Mouse (Mus musculus) embryonic facial prominence, embryonic 12.5 days (tissue): ENCODE measurements around the gene Chsy1. TPM values are rescaled to one million over a fixed set of nuclear protein-coding genes. Genes with fewer than 3 reads are reported as not detected.
A peak's percentile ranks its signal among the peaks of the same experiment; 100 is the strongest.

Experiments used
- ATAC-seq: fragments of 200-750 bp; cut with Nextera tagmentation; 2 replicates; pipeline ENCODE4 v1.8.0; 2017; ENCODE audit not compliant: insufficient number of reproducible peaks, insufficient read depth, low FRiP score, low TSS enrichment
- H3K27ac ChIP-seq: fragments of 300-500 bp; sonication (generic); 2 replicates; pipeline ENCODE4 v1.5.1; 2016; ENCODE audit warnings: mild to moderate bottlenecking
- H3K27me3 ChIP-seq: fragments of 300-500 bp; sonication (generic); 2 replicates; pipeline ENCODE4 v1.6.1; 2016; ENCODE audit warnings: mild to moderate bottlenecking, moderate library complexity
- H3K36me3 ChIP-seq: fragments of 300-500 bp; sonication (generic); 2 replicates; pipeline ENCODE4 v1.6.1; 2016; ENCODE audit warnings: mild to moderate bottlenecking
- H3K4me1 ChIP-seq: fragments of 300-500 bp; sonication (generic); 2 replicates; pipeline ENCODE4 v1.6.1; 2016
- H3K4me2 ChIP-seq: fragments of 300-500 bp; sonication (generic); replicated peaks from 2 replicates; pipeline ENCODE4 v1.6.1; 2016; ENCODE audit warnings: mild to moderate bottlenecking, moderate library complexity
- H3K4me3 ChIP-seq: fragments of 300-500 bp; sonication (generic); 2 replicates; pipeline ENCODE4 v1.5.1; 2016; ENCODE audit warnings: mild to moderate bottlenecking
- H3K9ac ChIP-seq: fragments of 300-500 bp; sonication (generic); 2 replicates; pipeline ENCODE4 v1.6.1; 2016; ENCODE audit warnings: mild to moderate bottlenecking, moderate library complexity
- H3K9me3 ChIP-seq: fragments of 300-500 bp; sonication (generic); 2 replicates; pipeline ENCODE4 v1.6.1; 2016; ENCODE audit warnings: mild to moderate bottlenecking, moderate library complexity
- WGBS: fragments of 180-500 bp; shearing (Covaris S2); methylation state at CpG from one replicate; pipeline ENCODE4 v1.1.7; 2016; 5-methylcytosine and 5-hydroxymethylcytosine counted together
- polyA plus RNA-seq: library from polyadenylated mRNA; unstranded; fragments of >200 nt; fragmentation: Nextera tagmentation; extraction: Ambion mirVana; gene quantifications from 2 replicates; pipeline ENCODE4 v1.2.1, GENCODE M21; 2016

Chsy1 gene
- polyA plus RNA-seq, 1 experiment from 2014 or later = 21.2 TPM

DNA sequence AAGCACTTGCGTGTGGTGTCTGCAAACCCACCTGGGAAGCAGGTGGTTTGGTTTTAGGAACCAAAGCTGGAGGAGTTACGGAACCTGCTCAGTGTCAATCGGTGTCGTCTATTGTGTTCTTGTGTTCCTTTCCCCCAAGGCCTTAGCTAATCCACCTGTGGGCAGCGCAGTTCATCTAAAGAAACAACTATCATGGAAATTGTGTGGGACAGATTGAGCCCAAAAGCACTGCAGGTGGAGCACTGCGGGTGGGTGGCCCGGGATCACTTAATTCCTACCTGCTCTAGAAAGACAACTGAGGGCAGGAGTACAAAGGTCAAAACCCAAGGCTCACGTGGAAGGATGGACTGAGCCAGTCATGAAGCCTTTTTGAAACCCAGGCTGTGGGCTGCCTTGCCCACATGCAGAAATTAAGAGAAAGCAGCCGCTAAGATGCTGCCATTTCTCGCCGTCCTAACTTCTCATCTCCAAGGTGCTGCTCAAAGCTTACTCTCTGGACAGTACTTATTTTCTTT is 18.6 kb upstream of the Chsy1 start:
- 80% methylated on average over 11 of the region's 11 CpGs for WGBS
- no peak for ATAC-seq

DNA sequence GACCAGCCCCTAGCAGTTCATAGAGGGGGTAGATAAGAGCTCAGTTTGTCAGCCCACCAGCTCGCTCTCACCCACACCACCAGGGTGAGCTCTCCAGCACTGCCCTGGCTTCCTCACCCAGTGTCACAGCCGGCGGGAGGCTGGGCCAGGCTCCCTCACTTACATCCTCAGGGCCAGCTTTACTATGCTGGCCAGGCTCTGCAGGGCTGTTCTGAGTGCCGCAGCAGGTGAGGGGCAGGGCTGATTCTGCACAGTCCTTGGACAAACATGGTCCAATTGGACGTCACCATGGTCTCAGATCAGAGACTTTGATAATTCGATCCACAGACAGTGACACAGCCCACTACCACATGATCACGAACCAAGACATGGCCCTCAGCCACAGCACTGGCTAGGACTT is 17.8 kb upstream of the Chsy1 start:
- 83% methylated on average over 7 of the region's 7 CpGs for WGBS
- no peak for ATAC-seq

More for the DNA sequence above, 18.6 kb upstream of the Chsy1 start:
- peaks cover 63% of the 10 kb centered on the region for H3K36me3 ChIP-seq
- no peak overlapping the region for H3K9ac ChIP-seq
- H3K4me2 ChIP-seq = no peak overlapping the region
- no peaks in the 10 kb centered on the region for H3K4me1 ChIP-seq
- H3K27ac ChIP-seq = no peak overlapping the region
- H3K27me3 ChIP-seq = no peaks in the 10 kb centered on the region
- no peak overlapping the region for H3K4me3 ChIP-seq
- no peaks in the 10 kb centered on the region for H3K9me3 ChIP-seq

DNA sequence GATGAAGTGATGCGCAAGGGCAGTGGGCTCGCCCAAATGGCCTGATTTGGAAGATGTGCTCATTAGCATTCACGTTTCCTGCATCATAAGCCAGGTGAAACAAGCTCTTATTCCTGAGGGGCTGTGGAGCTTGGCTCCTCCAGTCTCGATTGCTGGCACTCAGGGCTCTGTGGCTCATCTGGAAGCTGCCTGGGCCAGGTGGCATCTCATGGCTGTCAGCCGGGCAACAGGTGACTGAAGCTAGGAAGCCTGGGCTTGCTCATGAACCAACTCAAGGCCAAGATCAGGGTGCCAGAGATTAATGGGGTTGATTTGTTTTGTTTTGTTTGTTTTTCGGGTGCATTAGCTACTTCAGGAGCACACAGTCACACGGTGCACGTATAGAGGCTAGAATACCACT is 16.7 kb upstream of the Chsy1 start:
- no peak overlapping the region for H3K9ac ChIP-seq
- 87% methylated on average over 8 of the region's 8 CpGs for WGBS
- peaks cover 45% of the 10 kb centered on the region for H3K36me3 ChIP-seq
- H3K4me3 ChIP-seq = no peak overlapping the region
- no peaks in the 10 kb centered on the region for H3K27me3 ChIP-seq
- H3K4me2 ChIP-seq = no peak overlapping the region
- H3K9me3 ChIP-seq = no peaks in the 10 kb centered on the region
- H3K4me1 ChIP-seq = no peaks in the 10 kb centered on the region
- H3K27ac ChIP-seq = no peak overlapping the region
- no peak for ATAC-seq

More for the DNA sequence above, 17.8 kb upstream of the Chsy1 start:
- no peaks in the 10 kb centered on the region for H3K4me1 ChIP-seq
- no peak overlapping the region for H3K4me2 ChIP-seq
- H3K27ac ChIP-seq = no peak overlapping the region
- H3K27me3 ChIP-seq = no peaks in the 10 kb centered on the region
- H3K4me3 ChIP-seq = no peak overlapping the region
- H3K9ac ChIP-seq = no peak overlapping the region
- peaks cover 56% of the 10 kb centered on the region for H3K36me3 ChIP-seq
- no peaks in the 10 kb centered on the region for H3K9me3 ChIP-seq

DNA sequence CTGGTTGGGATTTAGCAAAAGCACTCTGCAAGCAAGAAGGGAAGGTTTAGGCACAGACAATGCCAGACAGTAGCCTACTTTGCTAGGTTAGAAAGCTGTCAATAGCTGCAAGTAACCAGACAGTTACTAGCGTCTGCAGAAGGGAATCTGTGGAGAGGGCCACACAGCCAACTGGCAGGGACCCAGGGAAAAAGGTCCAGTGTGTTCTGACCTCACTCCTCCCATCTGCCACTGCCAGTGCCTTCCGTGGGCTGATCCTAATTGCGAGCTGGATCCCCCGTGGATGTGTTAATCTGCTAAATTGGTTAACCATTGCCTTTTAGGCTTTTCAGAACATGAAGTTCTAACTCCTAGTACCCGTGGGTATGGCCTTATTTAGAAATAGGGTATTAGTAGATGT is 15.2 kb upstream of the Chsy1 start:
- no peak overlapping the region for H3K4me3 ChIP-seq
- H3K27ac ChIP-seq = no peak overlapping the region
- H3K9ac ChIP-seq = no peak overlapping the region
- 77% methylated on average over 5 of the region's 5 CpGs for WGBS
- H3K36me3 ChIP-seq = peaks cover 31% of the 10 kb centered on the region
- no peak overlapping the region for H3K4me2 ChIP-seq
- H3K4me1 ChIP-seq = no peaks in the 10 kb centered on the region
- ATAC-seq = no peak
- H3K27me3 ChIP-seq = no peaks in the 10 kb centered on the region
- no peaks in the 10 kb centered on the region for H3K9me3 ChIP-seq

DNA sequence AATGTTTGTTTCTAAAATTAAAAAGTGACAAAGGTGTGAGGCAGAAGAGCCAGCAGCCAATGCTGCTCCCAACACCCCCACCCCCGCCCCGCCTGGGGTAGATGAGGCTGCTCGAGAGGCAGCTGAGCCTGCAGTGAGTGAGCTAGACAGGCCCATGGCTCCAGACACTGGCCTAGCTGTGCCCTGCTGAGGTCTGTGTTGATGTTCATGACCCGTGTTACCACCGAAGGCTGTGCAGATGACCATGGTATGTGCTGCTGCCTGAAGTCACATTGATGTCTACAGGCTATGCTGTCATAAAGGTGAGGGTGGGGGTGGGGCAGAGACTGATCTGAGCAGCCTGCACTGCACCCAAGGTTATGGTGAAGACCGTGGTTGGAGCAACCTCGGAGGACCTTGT is 10.5 kb upstream of the Chsy1 start:
- no peak overlapping the region for H3K9ac ChIP-seq
- no peaks in the 10 kb centered on the region for H3K36me3 ChIP-seq

DNA sequence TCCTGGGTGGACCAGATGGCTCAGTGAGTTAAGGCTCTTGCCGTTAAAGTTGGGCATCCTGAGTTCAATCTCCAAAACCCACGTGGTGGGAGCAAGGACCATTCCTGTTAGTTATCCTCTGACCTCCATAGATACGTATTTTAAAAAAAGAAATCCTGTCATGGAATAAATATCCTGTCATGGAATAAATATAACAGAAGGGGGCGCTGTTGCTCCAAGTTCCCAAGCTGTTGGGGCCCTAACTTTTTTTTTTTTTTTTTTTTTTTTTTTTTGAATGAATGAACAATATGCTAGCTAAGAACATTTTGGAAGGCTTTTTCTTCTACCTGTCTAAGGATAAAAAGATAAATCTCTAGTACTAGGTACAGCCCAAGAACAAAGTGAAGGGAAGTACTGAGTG is 7.4 kb upstream of the Chsy1 start:
- Histone ChIP-seq H3K27me3 (no peaks in the 10 kb centered on the region), H3K9ac (no peak overlapping the region), H3K4me1 (0 out of 2 replicates have a peak, but pooled peaks cover 8% of the 10 kb centered on the region), H3K9me3 (no peaks in the 10 kb centered on the region), H3K27ac (no peak overlapping the region), H3K36me3 (no peaks in the 10 kb centered on the region), H3K4me3 (no peak overlapping the region), H3K4me2 (no peak overlapping the region)
- no peak for ATAC-seq
- 7% methylated on average over 4 of the region's 4 CpGs for WGBS

More for the DNA sequence above, 10.5 kb upstream of the Chsy1 start:
- H3K4me2 ChIP-seq = no peak overlapping the region
- H3K4me3 ChIP-seq = no peak overlapping the region
- H3K27me3 ChIP-seq = no peaks in the 10 kb centered on the region
- ATAC-seq = no peak
- H3K27ac ChIP-seq = no peak overlapping the region
- WGBS = 73% methylated on average over 7 of the region's 7 CpGs
- no peaks in the 10 kb centered on the region for H3K9me3 ChIP-seq
- H3K4me1 ChIP-seq = no peaks in the 10 kb centered on the region

DNA sequence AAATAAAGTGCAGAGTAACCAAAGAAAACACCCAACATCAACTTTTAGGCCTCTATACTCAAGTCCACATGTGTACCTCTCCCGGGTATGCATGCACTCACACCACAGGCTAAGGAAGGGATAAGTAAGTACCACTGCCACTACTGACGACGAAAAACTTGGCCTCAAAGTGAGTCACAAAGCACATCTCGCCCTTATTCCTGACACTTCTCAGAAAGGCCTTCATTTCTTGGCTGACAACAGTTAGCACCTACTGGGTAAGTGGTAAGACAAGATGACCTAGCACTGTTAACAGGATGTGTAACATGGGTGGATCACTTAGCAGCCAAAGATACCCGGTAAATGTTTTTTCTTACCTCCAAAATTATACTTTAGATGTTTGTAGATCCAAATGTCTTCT is 4.8 kb upstream of the Chsy1 start:
- ATAC-seq = no peak
- 0 out of 2 replicates have a peak, but pooled peaks cover 8% of the 10 kb centered on the region for H3K4me1 ChIP-seq
- H3K4me2 ChIP-seq = no peak overlapping the region
- no peaks in the 10 kb centered on the region for H3K27me3 ChIP-seq
- H3K27ac ChIP-seq = no peak overlapping the region
- no peaks in the 10 kb centered on the region for H3K9me3 ChIP-seq
- H3K36me3 ChIP-seq = no peaks in the 10 kb centered on the region
- 88% methylated on average over 5 of the region's 5 CpGs for WGBS
- no peak overlapping the region for H3K9ac ChIP-seq
- H3K4me3 ChIP-seq = no peak overlapping the region

DNA sequence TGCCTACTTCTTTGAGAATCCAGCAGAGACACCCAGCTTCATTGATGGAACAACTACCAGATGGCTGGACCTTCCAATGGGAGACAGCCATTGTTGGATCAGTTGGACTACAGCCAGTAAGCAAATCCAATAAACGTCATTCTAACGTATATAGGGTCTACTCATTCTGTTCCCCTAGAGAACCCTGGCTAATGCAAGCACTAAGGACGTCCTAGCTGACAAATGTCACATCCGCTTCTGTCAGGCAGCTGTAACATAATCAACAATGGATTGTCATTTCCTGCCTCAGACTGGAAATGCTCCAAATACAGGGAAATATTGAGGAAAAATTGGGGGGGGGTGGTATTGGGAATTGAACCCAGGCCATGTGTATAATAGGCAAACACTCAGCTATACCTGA is 3.5 kb upstream of the Chsy1 start:
- Histone ChIP-seq H3K27ac (no peak overlapping the region), H3K36me3 (no peaks in the 10 kb centered on the region), H3K9ac (no peak overlapping the region), H3K4me1 (0 out of 2 replicates have a peak, but pooled peaks cover 8% of the 10 kb centered on the region), H3K9me3 (no peaks in the 10 kb centered on the region), H3K27me3 (no peaks in the 10 kb centered on the region), H3K4me3 (no peak overlapping the region), H3K4me2 (no peak overlapping the region)
- no peak for ATAC-seq
- WGBS = 59% methylated on average over 4 of the region's 4 CpGs

DNA sequence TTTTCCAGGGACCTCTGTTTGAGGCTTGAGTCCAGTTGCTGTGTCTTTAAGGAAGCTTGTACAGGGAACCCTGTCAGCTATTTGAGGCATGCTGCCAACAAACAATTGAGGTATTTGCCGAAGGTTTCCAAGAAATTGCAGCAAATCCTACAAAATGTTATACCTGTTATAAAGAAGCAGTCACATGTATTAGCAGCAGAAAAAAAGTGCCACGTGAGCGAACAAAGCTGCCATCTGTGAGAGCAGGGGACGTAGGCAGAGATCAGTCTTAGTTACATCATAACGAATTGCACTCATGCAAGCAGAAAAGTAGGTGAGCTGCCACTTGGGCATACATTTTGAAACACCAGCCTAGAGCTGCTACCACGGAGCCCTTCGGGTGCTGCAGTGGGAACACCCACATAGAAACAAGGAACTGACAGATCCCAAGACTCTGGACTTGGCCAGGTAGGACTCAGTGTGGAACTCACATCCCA is 2.7 kb upstream of the Chsy1 start:
- Histone ChIP-seq H3K9ac (no peak overlapping the region), H3K4me1 (peaks cover 12% of the 10 kb centered on the region; the same call in 1 of the 2 replicates), H3K27me3 (no peaks in the 10 kb centered on the region), H3K9me3 (no peaks in the 10 kb centered on the region), H3K27ac (no peak overlapping the region), H3K36me3 (no peaks in the 10 kb centered on the region), H3K4me2 (no peak overlapping the region), H3K4me3 (no peak overlapping the region)
- ATAC-seq = no peak
- 64% methylated on average over 7 of the region's 7 CpGs for WGBS

DNA sequence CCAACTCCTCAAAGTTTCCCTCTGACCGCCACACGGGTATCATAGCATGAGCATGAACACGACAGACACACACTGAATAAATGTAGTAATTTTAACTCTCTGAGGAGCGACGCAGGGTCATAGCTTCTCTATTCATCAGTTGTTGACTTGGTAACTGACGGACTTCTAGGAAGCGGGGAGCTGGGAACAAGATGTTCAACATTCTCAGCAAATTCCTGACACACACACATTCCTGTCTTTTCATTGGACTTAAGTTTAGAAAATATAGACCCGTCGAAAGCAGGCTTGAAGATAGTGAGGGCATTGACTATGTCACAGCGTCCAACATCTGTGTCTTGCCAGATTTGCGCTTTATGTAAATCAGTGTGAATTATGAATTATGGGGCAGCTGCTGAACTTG is 2.1 kb upstream of the Chsy1 start:
- no peak for ATAC-seq
- Histone ChIP-seq H3K36me3 (no peaks in the 10 kb centered on the region), H3K27ac (no peak overlapping the region), H3K4me2 (no peak overlapping the region), H3K4me1 (peaks cover 17% of the 10 kb centered on the region), H3K4me3 (no peak overlapping the region), H3K27me3 (no peaks in the 10 kb centered on the region), H3K9me3 (no peaks in the 10 kb centered on the region), H3K9ac (no peak overlapping the region)
- WGBS = 72% methylated on average over 11 of the region's 11 CpGs

DNA sequence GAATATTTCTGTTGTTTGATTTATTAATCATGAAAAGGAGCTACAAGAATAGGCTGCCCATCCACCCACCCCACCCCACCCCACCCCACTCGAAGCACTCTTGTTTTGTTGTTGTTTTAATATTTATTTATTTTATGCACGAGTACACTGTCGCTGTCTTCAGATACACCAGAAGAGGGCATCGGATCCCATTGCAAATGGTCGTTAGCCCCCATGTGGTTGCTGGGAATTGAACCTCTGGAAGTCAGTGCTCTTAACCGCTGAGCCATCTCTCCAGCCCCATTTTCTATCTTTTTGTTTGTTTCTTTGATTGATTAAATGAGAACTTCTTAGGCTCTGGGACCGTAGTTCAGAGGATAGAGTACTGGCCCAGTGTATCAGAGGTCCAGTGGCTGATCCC is 1.4 kb upstream of the Chsy1 start:
- no peak overlapping the region for H3K9ac ChIP-seq
- H3K9me3 ChIP-seq = no peaks in the 10 kb centered on the region
- peaks cover 22% of the 10 kb centered on the region for H3K4me1 ChIP-seq
- no peak overlapping the region for H3K4me3 ChIP-seq
- 10% methylated on average over 7 of the region's 7 CpGs for WGBS
- ATAC-seq = no peak
- H3K27ac ChIP-seq = no peak overlapping the region
- H3K27me3 ChIP-seq = no peaks in the 10 kb centered on the region
- H3K4me2 ChIP-seq = no peak overlapping the region
- H3K36me3 ChIP-seq = no peaks in the 10 kb centered on the region

DNA sequence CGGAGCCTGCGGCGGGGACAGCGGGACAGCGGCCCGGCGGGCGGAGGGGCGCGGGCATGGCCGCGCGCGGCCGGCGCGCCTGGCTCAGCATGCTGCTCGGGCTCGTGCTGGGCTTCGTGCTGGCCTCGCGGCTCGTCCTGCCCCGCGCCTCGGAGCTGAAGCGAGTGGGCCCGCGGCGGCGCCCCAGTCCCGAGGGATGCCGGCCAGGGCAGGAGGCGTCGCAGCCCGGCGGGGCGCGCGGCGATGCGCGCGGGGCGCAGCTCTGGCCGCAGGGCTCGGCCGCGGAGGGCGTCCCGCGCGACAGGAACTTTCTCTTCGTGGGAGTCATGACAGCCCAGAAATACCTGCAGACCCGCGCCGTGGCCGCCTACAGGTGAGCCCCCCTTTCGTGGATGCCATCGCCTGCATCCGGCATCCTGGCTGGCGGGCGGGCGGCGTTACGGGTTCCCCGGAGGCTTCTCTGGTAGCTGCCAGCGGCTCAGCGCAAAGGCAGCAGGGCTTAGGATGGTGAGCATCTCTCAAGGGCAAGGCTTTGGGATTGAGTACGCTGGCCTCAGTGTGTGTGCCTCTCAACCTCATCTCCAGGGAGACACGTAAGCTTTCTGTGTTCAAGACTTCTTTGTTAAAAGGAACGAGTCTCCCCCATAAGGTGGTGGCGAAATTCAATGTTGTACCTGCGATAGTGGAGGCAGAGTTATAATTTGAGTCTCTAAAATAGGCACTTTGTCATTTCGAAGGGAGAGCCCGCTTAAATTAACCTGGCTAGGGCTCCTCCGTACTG is 730 bp downstream of the Chsy1 start:
- no peaks in the 10 kb centered on the region for H3K9me3 ChIP-seq
- peaks cover 4% of the 10 kb centered on the region for H3K36me3 ChIP-seq
- under 1% methylated on average over 49 of the region's 77 CpGs for WGBS
- H3K9ac ChIP-seq = peak overlapping the region; percentile 97
- ATAC-seq = peak; percentile 13; the same call in 1 of the 2 replicates
- peak overlapping the region; percentile 97 for H3K4me3 ChIP-seq
- H3K4me1 ChIP-seq = peaks cover 22% of the 10 kb centered on the region
- H3K27ac ChIP-seq = peak overlapping the region; percentile 93
- peak overlapping the region; percentile 69 for H3K4me2 ChIP-seq
- no peaks in the 10 kb centered on the region for H3K27me3 ChIP-seq
